Mouse (Mus musculus): Measurements from ENCODE around the gene G6pc. TPM values are rescaled to one million over a fixed set of nuclear protein-coding genes. Genes with fewer than 3 reads are reported as not detected.
A peak's percentile ranks its signal among the peaks of the same experiment; 100 is the strongest.

G6pc gene
- polyA plus RNA-seq, 1 experiment from 2014 or later, result not detected

- no peak for ATAC-seq (ENCODE audit: low FRiP score, low read depth)
- no peaks in the 10 kb centered on the region for H3K9me3 ChIP-seq
- no peaks in the 10 kb centered on the region for H3K27me3 ChIP-seq
- peaks cover 15% of the 10 kb centered on the region for H3K4me1 ChIP-seq
- H3K9ac ChIP-seq, result no peak overlapping the region
- H3K4me3 ChIP-seq, result no peak overlapping the region
- no peaks in the 10 kb centered on the region for H3K36me3 ChIP-seq
- WGBS, result 87% methylated on average over 9 of the region's 9 CpGs
- H3K4me2 ChIP-seq (replicated peaks), result no peak overlapping the region
- no peak overlapping the region for H3K27ac ChIP-seq
Measured at GRCm38 (mm10) chr11:101335685-101336084, 31.7 kb upstream of the G6pc start.

- H3K4me1 ChIP-seq, result peaks cover 15% of the 10 kb centered on the region
- WGBS, result 2% methylated on average over 9 of the region's 9 CpGs
Measured at GRCm38 (mm10) chr11:101338123-101338760, 29.1 kb upstream of the G6pc start.

GRCm38 (mm10) chr11:101347083-101347775 lies 20.1 kb upstream of the G6pc start:
- 74% methylated on average over 10 of the region's 10 CpGs for WGBS
- ATAC-seq (ENCODE audit: low FRiP score, low read depth), result no peak

More at GRCm38 (mm10) chr11:101338123-101338760, 29.1 kb upstream of the G6pc start:
- Histone ChIP-seq H3K9ac (peak overlapping the region; percentile 0; the same call in 1 of the 2 replicates), H3K4me3 (peak overlapping the region; percentile 33), H3K27ac (0 out of 2 replicates have a peak overlapping the region, but pooled peaks have one; percentile 3), H3K9me3 (no peaks in the 10 kb centered on the region), H3K36me3 (no peaks in the 10 kb centered on the region), H3K4me2 (replicated peaks) (peak overlapping the region; percentile 57), H3K27me3 (no peaks in the 10 kb centered on the region)
- peak; percentile 80 for ATAC-seq (ENCODE audit: low FRiP score, low read depth)

GRCm38 (mm10) chr11:101348774-101349173 lies 18.6 kb upstream of the G6pc start:
- Histone ChIP-seq H3K4me3 (no peak overlapping the region), H3K27me3 (no peaks in the 10 kb centered on the region), H3K27ac (no peak overlapping the region), H3K9me3 (no peaks in the 10 kb centered on the region), H3K36me3 (no peaks in the 10 kb centered on the region), H3K4me2 (replicated peaks) (no peak overlapping the region), H3K9ac (no peak overlapping the region), H3K4me1 (no peaks in the 10 kb centered on the region)
- WGBS, result 66% methylated on average over 7 of the region's 7 CpGs
- ATAC-seq (ENCODE audit: low FRiP score, low read depth), result no peak

More at GRCm38 (mm10) chr11:101347083-101347775, 20.1 kb upstream of the G6pc start:
- Histone ChIP-seq H3K4me2 (replicated peaks) (no peak overlapping the region), H3K36me3 (no peaks in the 10 kb centered on the region), H3K4me3 (no peak overlapping the region), H3K9me3 (no peaks in the 10 kb centered on the region), H3K4me1 (no peaks in the 10 kb centered on the region), H3K27ac (no peak overlapping the region), H3K27me3 (no peaks in the 10 kb centered on the region), H3K9ac (no peak overlapping the region)

GRCm38 (mm10) chr11:101349216-101349615 lies 18.1 kb upstream of the G6pc start:
- Histone ChIP-seq H3K36me3 (no peaks in the 10 kb centered on the region), H3K4me3 (no peak overlapping the region), H3K9me3 (no peaks in the 10 kb centered on the region), H3K4me2 (replicated peaks) (no peak overlapping the region), H3K9ac (no peak overlapping the region), H3K27me3 (no peaks in the 10 kb centered on the region), H3K27ac (no peak overlapping the region), H3K4me1 (no peaks in the 10 kb centered on the region)
- whole genome bisulfite sequencing, result 60% methylated on average over 3 of the region's 3 CpGs
- ATAC-seq (ENCODE audit: low FRiP score, low read depth), result no peak

GRCm38 (mm10) chr11:101351100-101351720 lies 16.2 kb upstream of the G6pc start:
- Histone ChIP-seq H3K4me1 (no peaks in the 10 kb centered on the region), H3K36me3 (no peaks in the 10 kb centered on the region), H3K4me3 (no peak overlapping the region), H3K9me3 (no peaks in the 10 kb centered on the region), H3K4me2 (replicated peaks) (no peak overlapping the region), H3K27ac (no peak overlapping the region), H3K9ac (no peak overlapping the region), H3K27me3 (no peaks in the 10 kb centered on the region)
- ATAC-seq (ENCODE audit: low FRiP score, low read depth), result no peak
- whole genome bisulfite sequencing, result 33% methylated on average over 11 of the region's 11 CpGs

- H3K9me3 ChIP-seq, result no peaks in the 10 kb centered on the region
- 47% methylated on average over 3 of the region's 3 CpGs for WGBS
- H3K4me2 ChIP-seq (replicated peaks), result no peak overlapping the region
- no peaks in the 10 kb centered on the region for H3K4me1 ChIP-seq
- no peak overlapping the region for H3K9ac ChIP-seq
- no peaks in the 10 kb centered on the region for H3K36me3 ChIP-seq
- H3K4me3 ChIP-seq, result no peak overlapping the region
- ATAC-seq (ENCODE audit: low FRiP score, low read depth), result no peak
- no peak overlapping the region for H3K27ac ChIP-seq
- no peaks in the 10 kb centered on the region for H3K27me3 ChIP-seq
Measured at GRCm38 (mm10) chr11:101351721-101352111, 15.6 kb upstream of the G6pc start.

- H3K36me3 ChIP-seq, result no peaks in the 10 kb centered on the region
- no peak for ATAC-seq (ENCODE audit: low FRiP score, low read depth)
- no peak overlapping the region for H3K27ac ChIP-seq
- H3K4me3 ChIP-seq, result no peak overlapping the region
- no peaks in the 10 kb centered on the region for H3K27me3 ChIP-seq
- H3K4me1 ChIP-seq, result no peaks in the 10 kb centered on the region
- WGBS, result 89% methylated on average over 12 of the region's 12 CpGs
- no peak overlapping the region for H3K4me2 ChIP-seq (replicated peaks)
- H3K9ac ChIP-seq, result no peak overlapping the region
- no peaks in the 10 kb centered on the region for H3K9me3 ChIP-seq
Measured at GRCm38 (mm10) chr11:101353436-101353835, 13.9 kb upstream of the G6pc start.

- H3K9ac ChIP-seq, result no peak overlapping the region
- ATAC-seq (ENCODE audit: low FRiP score, low read depth), result no peak
- no peaks in the 10 kb centered on the region for H3K27me3 ChIP-seq
- 78% methylated on average over 5 of the region's 5 CpGs for WGBS
- H3K9me3 ChIP-seq, result no peaks in the 10 kb centered on the region
- no peaks in the 10 kb centered on the region for H3K4me1 ChIP-seq
- H3K27ac ChIP-seq, result no peak overlapping the region
- H3K4me3 ChIP-seq, result no peak overlapping the region
- H3K36me3 ChIP-seq, result no peaks in the 10 kb centered on the region
- H3K4me2 ChIP-seq (replicated peaks), result no peak overlapping the region
Measured at GRCm38 (mm10) chr11:101354438-101355010, 12.8 kb upstream of the G6pc start.

- Histone ChIP-seq H3K27ac (no peak overlapping the region), H3K9ac (no peak overlapping the region), H3K4me1 (no peaks in the 10 kb centered on the region), H3K27me3 (no peaks in the 10 kb centered on the region), H3K9me3 (no peaks in the 10 kb centered on the region), H3K36me3 (no peaks in the 10 kb centered on the region), H3K4me3 (no peak overlapping the region), H3K4me2 (replicated peaks) (no peak overlapping the region)
- no peak for ATAC-seq (ENCODE audit: low FRiP score, low read depth)
- WGBS, result 93% methylated on average over 2 of the region's 2 CpGs
Measured at GRCm38 (mm10) chr11:101355916-101356315, 11.4 kb upstream of the G6pc start.

GRCm38 (mm10) chr11:101357505-101358182 lies 9.7 kb upstream of the G6pc start:
- no peak for ATAC-seq (ENCODE audit: low FRiP score, low read depth)

GRCm38 (mm10) chr11:101359776-101360175 lies 7.6 kb upstream of the G6pc start:
- 65% methylated on average over 9 of the region's 9 CpGs for WGBS

More at GRCm38 (mm10) chr11:101357505-101358182, 9.7 kb upstream of the G6pc start:
- Histone ChIP-seq H3K27ac (no peak overlapping the region), H3K27me3 (no peaks in the 10 kb centered on the region), H3K4me2 (replicated peaks) (no peak overlapping the region), H3K9me3 (no peaks in the 10 kb centered on the region), H3K4me1 (no peaks in the 10 kb centered on the region), H3K36me3 (no peaks in the 10 kb centered on the region), H3K4me3 (no peak overlapping the region), H3K9ac (no peak overlapping the region)
- WGBS, result 87% methylated on average over 3 of the region's 3 CpGs

More at GRCm38 (mm10) chr11:101359776-101360175, 7.6 kb upstream of the G6pc start:
- no peak overlapping the region for H3K9ac ChIP-seq
- no peak overlapping the region for H3K4me2 ChIP-seq (replicated peaks)
- no peak overlapping the region for H3K4me3 ChIP-seq
- H3K36me3 ChIP-seq, result no peaks in the 10 kb centered on the region
- no peaks in the 10 kb centered on the region for H3K27me3 ChIP-seq
- H3K9me3 ChIP-seq, result no peaks in the 10 kb centered on the region
- ATAC-seq (ENCODE audit: low FRiP score, low read depth), result no peak
- H3K4me1 ChIP-seq, result no peaks in the 10 kb centered on the region
- no peak overlapping the region for H3K27ac ChIP-seq
